Mouse (Mus musculus): Measurements from ENCODE around the gene Pogz.

DNA sequence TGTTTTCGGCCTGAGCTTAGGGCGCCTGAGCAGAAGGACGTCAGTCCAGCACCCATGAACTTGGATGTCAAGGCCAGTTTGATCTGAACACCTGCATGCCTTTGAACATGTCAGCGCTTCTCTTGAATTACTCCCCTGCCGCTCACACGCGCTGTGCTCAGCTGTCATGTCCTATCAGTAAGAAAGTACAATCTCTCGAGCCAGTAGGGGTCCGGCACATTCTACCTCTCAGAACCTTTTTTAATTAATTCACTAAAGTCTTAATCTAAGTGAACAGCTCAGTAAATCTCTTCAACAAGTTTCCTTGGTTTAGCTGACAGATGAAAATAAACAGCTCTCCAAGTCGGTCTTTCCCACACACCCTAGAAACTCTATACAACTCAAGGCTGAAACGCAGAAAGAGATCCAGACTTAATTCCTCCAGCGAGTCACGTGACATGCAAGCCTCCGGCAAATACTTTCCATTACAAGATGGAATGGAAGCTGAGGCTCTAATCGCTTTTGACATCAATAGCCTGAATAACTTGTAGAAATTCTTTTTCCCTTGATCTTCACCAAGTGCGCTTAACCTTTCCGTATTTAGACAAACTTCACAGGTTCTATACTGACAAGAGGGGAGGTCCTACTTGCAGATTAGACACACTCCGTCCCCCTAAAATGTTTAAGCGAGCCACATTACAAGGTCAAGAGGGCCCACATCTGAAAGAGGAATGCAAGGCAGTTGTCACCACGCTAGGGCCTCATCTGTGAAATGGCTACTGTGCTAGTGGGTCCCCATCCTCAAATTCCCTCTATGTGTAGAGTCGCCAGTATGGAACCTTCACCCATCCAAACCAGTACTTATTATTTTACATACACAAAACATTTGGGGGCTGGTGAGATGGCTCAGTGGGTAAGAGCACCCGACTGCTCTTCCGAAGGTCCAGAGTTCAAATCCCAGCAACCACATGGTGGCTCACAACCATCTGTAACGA, 17.6 kb upstream of the Pogz start:
- TF ChIP-seq CTCF (conservative IDR thresholded peaks at IDR 0.05; ENCODE audit: low read length) (no peak), NANOG (IDR thresholded peaks at IDR 0.05; ENCODE audit: borderline replicate concordance, low read length) (no peak)
